Mouse (Mus musculus): ENCODE measurements at regions not wholly inside any gene's neighbourhood (a gene's known extent, or its start where the extent isn't known, plus 50 kb on each side); places are given as distances from the start of the nearest gene placed in this dataset. TPM values are rescaled to one million over a fixed set of nuclear protein-coding genes. Genes with fewer than 3 reads are reported as not detected.

GRCm38 (mm10) chr16:55379189-55379588 lies 81.4 kb upstream of the Zpld1 start:
- H3K9me3 ChIP-seq (replicated peaks; ENCODE audit: control insufficient read depth, low read length), result no peaks in the 10 kb centered on the region
- H3K27me3 ChIP-seq (replicated peaks; ENCODE audit: control insufficient read depth, insufficient read depth, low read length), result no peaks in the 10 kb centered on the region
- no peak overlapping the region for H3K4me3 ChIP-seq (ENCODE audit: low read depth, low read length)
- DNase-seq (ENCODE audit: low spot score), result no peak
- H3K9ac ChIP-seq (ENCODE audit: low read length), result no peak overlapping the region
- no peak overlapping the region for H3K4me2 ChIP-seq (ENCODE audit: low read length)
- ATAC-seq, result no peak
- no peaks in the 10 kb centered on the region for H3K4me1 ChIP-seq (ENCODE audit: control insufficient read depth, insufficient read depth, low read length)
- H3K36me3 ChIP-seq (ENCODE audit: control insufficient read depth, insufficient read depth, low read length), result no peaks in the 10 kb centered on the region
- H3K27ac ChIP-seq (ENCODE audit: low read depth, low read length), result no peak overlapping the region

GRCm38 (mm10) chr16:55378701-55379100 lies 80.9 kb upstream of the Zpld1 start:
- 82% methylated on average over 3 of the region's 3 CpGs for WGBS

GRCm38 (mm10) chr16:55375922-55376321 lies 78.1 kb upstream of the Zpld1 start:
- no peaks in the 10 kb centered on the region for H3K4me1 ChIP-seq (ENCODE audit: control insufficient read depth, insufficient read depth, low read length)
- H3K4me3 ChIP-seq (ENCODE audit: low read depth, low read length), result no peak overlapping the region
- DNase-seq (ENCODE audit: low spot score) (no peak), ATAC-seq (no peak)
- H3K9ac ChIP-seq (ENCODE audit: low read length), result no peak overlapping the region
- H3K27me3 ChIP-seq (replicated peaks; ENCODE audit: control insufficient read depth, insufficient read depth, low read length), result no peaks in the 10 kb centered on the region
- H3K36me3 ChIP-seq (ENCODE audit: control insufficient read depth, insufficient read depth, low read length), result no peaks in the 10 kb centered on the region
- H3K9me3 ChIP-seq (replicated peaks; ENCODE audit: control insufficient read depth, low read length), result no peaks in the 10 kb centered on the region
- no peak overlapping the region for H3K4me2 ChIP-seq (ENCODE audit: low read length)
- 93% methylated on average over 3 of the region's 3 CpGs for WGBS
- H3K27ac ChIP-seq (ENCODE audit: low read depth, low read length), result no peak overlapping the region

More at GRCm38 (mm10) chr16:55378701-55379100, 80.9 kb upstream of the Zpld1 start:
- no peak overlapping the region for H3K27ac ChIP-seq (ENCODE audit: low read depth, low read length)
- ATAC-seq, result no peak
- no peak for DNase-seq (ENCODE audit: low spot score)
- H3K4me2 ChIP-seq (ENCODE audit: low read length), result no peak overlapping the region
- H3K27me3 ChIP-seq (replicated peaks; ENCODE audit: control insufficient read depth, insufficient read depth, low read length), result no peaks in the 10 kb centered on the region
- H3K9ac ChIP-seq (ENCODE audit: low read length), result no peak overlapping the region
- no peaks in the 10 kb centered on the region for H3K9me3 ChIP-seq (replicated peaks; ENCODE audit: control insufficient read depth, low read length)
- H3K4me3 ChIP-seq (ENCODE audit: low read depth, low read length), result no peak overlapping the region
- H3K4me1 ChIP-seq (ENCODE audit: control insufficient read depth, insufficient read depth, low read length), result no peaks in the 10 kb centered on the region
- H3K36me3 ChIP-seq (ENCODE audit: control insufficient read depth, insufficient read depth, low read length), result no peaks in the 10 kb centered on the region

- H3K27ac ChIP-seq (ENCODE audit: low read depth, low read length), result no peak overlapping the region
- no peaks in the 10 kb centered on the region for H3K9me3 ChIP-seq (replicated peaks; ENCODE audit: control insufficient read depth, low read length)
- H3K36me3 ChIP-seq (ENCODE audit: control insufficient read depth, insufficient read depth, low read length), result no peaks in the 10 kb centered on the region
- no peak overlapping the region for H3K4me2 ChIP-seq (ENCODE audit: low read length)
- no peak overlapping the region for H3K4me3 ChIP-seq (ENCODE audit: low read depth, low read length)
- ATAC-seq, result no peak
- no peaks in the 10 kb centered on the region for H3K4me1 ChIP-seq (ENCODE audit: control insufficient read depth, insufficient read depth, low read length)
- no peak overlapping the region for H3K9ac ChIP-seq (ENCODE audit: low read length)
- no peaks in the 10 kb centered on the region for H3K27me3 ChIP-seq (replicated peaks; ENCODE audit: control insufficient read depth, insufficient read depth, low read length)
- 29% methylated on average over 4 of the region's 4 CpGs for WGBS
- DNase-seq (ENCODE audit: low spot score), result peak; percentile 24
These were observed 59.9 kb upstream of the Zpld1 start for GRCm38 (mm10) chr16:55357686-55358085.

GRCm38 (mm10) chr16:55356097-55356496 lies 58.3 kb upstream of the Zpld1 start:
- Histone ChIP-seq H3K36me3 (ENCODE audit: control insufficient read depth, insufficient read depth, low read length) (no peaks in the 10 kb centered on the region), H3K27ac (ENCODE audit: low read depth, low read length) (no peak overlapping the region), H3K9me3 (replicated peaks; ENCODE audit: control insufficient read depth, low read length) (no peaks in the 10 kb centered on the region), H3K27me3 (replicated peaks; ENCODE audit: control insufficient read depth, insufficient read depth, low read length) (no peaks in the 10 kb centered on the region), H3K4me3 (ENCODE audit: low read depth, low read length) (no peak overlapping the region), H3K4me1 (ENCODE audit: control insufficient read depth, insufficient read depth, low read length) (no peaks in the 10 kb centered on the region), H3K4me2 (ENCODE audit: low read length) (no peak overlapping the region), H3K9ac (ENCODE audit: low read length) (no peak overlapping the region)
- no peak for DNase-seq (ENCODE audit: low spot score)
- WGBS, result 79% methylated on average over 3 of the region's 3 CpGs
- no peak for ATAC-seq

Small RNA genes lying in the stretch of these regions (microRNA-seq; reads per million reads assigned to microRNA genes)
- not detected for gene Mir5118
